Mouse (Mus musculus) gastrocnemius, postnatal 14 days (tissue): Measurements from ENCODE around the gene Atxn1. TPM values are rescaled to one million over a fixed set of nuclear protein-coding genes. Genes with fewer than 3 reads are reported as not detected.

ENCODE experiments used
- DNase-seq: peaks from one replicate; pipeline ENCODE4 v3.0.0; 2021; ENCODE audit warnings: mixed read lengths
- intact Hi-C: fragments of 180-260 bp; cut with DNase I; formaldehyde crosslinking; loops from one replicate; pipeline ENCODE4 v1.15.1; 2025; ENCODE audit warnings: low total_unique reads
- total RNA-seq, 2 experiments: library from RNA; stranded (reverse); gene quantifications; 2 replicates each; pipeline ENCODE4 v1.2.3; 2021

The Atxn1 gene
- total RNA-seq, 2 experiments from 2014 or later, result 23.5 to 23.8 TPM

GRCm38 (mm10) chr13:45710041-45710440 is 254.8 kb downstream of the Atxn1 start:
- intact Hi-C loops, result no loop called here
- DNase-seq, result no peak

- DNase-seq, result no peak
- intact Hi-C loops, result no loop called here
Observed at GRCm38 (mm10) chr13:45709402-45709801, 255.4 kb downstream of the Atxn1 start.

- no peak for DNase-seq
- intact Hi-C loops, result no loop called here
Observed at GRCm38 (mm10) chr13:45701296-45701790, 263.5 kb downstream of the Atxn1 start.

GRCm38 (mm10) chr13:45698982-45699381 is 265.8 kb downstream of the Atxn1 start:
- DNase-seq, result no peak
- intact Hi-C loops, result loop anchor here (5.0 kb wide), 1 partner anchor 693 kb away; no protein-coding TSS in a partner anchor

- intact Hi-C loops, result loop anchor here (5.0 kb wide), 1 partner anchor 696 kb away; no protein-coding TSS in a partner anchor
- no peak for DNase-seq
Observed at GRCm38 (mm10) chr13:45696009-45696408, 268.8 kb downstream of the Atxn1 start.

GRCm38 (mm10) chr13:45694921-45695437 is 269.8 kb downstream of the Atxn1 start:
- intact Hi-C loops, result loop anchor here (5.0 kb wide), 1 partner anchor 697 kb away; no protein-coding TSS in a partner anchor
- no peak for DNase-seq

GRCm38 (mm10) chr13:45693953-45694352 is 270.9 kb downstream of the Atxn1 start:
- DNase-seq, result no peak
- intact Hi-C loops, result no loop called here

- intact Hi-C loops, result no loop called here
- no peak for DNase-seq
Observed at GRCm38 (mm10) chr13:45693534-45693933, 271.3 kb downstream of the Atxn1 start.

GRCm38 (mm10) chr13:45693126-45693525 is 271.7 kb downstream of the Atxn1 start:
- intact Hi-C loops, result no loop called here
- no peak for DNase-seq

- no peak for DNase-seq
- intact Hi-C loops, result no loop called here
Observed at GRCm38 (mm10) chr13:45692440-45692839, 272.4 kb downstream of the Atxn1 start.

GRCm38 (mm10) chr13:45690426-45690825 is 274.4 kb downstream of the Atxn1 start:
- peak; percentile 33 for DNase-seq
- intact Hi-C loops, result no loop called here

- intact Hi-C loops, result no loop called here
- no peak for DNase-seq
Observed at GRCm38 (mm10) chr13:45688864-45689263, 275.9 kb downstream of the Atxn1 start.

GRCm38 (mm10) chr13:45687581-45687980 is 277.2 kb downstream of the Atxn1 start:
- intact Hi-C loops, result no loop called here
- DNase-seq, result no peak

- intact Hi-C loops, result no loop called here
- no peak for DNase-seq
Observed at GRCm38 (mm10) chr13:45686309-45686582, 278.6 kb downstream of the Atxn1 start.

GRCm38 (mm10) chr13:45685575-45686308 is 279.1 kb downstream of the Atxn1 start:
- no peak for DNase-seq
- intact Hi-C loops, result no loop called here

- intact Hi-C loops, result no loop called here
- no peak for DNase-seq
Observed at GRCm38 (mm10) chr13:45684891-45685311, 279.9 kb downstream of the Atxn1 start.

- intact Hi-C loops, result no loop called here
Observed at GRCm38 (mm10) chr13:45683991-45684390, 280.8 kb downstream of the Atxn1 start.

GRCm38 (mm10) chr13:45681196-45681595 is 283.6 kb downstream of the Atxn1 start:
- intact Hi-C loops, result no loop called here
- DNase-seq, result no peak

More at GRCm38 (mm10) chr13:45683991-45684390, 280.8 kb downstream of the Atxn1 start:
- no peak for DNase-seq

- intact Hi-C loops, result no loop called here
- no peak for DNase-seq
Observed at GRCm38 (mm10) chr13:45680651-45681050, 284.2 kb downstream of the Atxn1 start.

- no peak for DNase-seq
- intact Hi-C loops, result no loop called here
Observed at GRCm38 (mm10) chr13:45679096-45679495, 285.7 kb downstream of the Atxn1 start.

- DNase-seq, result no peak
- intact Hi-C loops, result no loop called here
Observed at GRCm38 (mm10) chr13:45672628-45673027, 292.2 kb downstream of the Atxn1 start.
